Mouse (Mus musculus): ENCODE measurements around the gene Sec14l2. TPM values are rescaled to one million over a fixed set of nuclear protein-coding genes. Genes with fewer than 3 reads are reported as not detected.

Gene Sec14l2
- polyA plus RNA-seq, 3 experiments from 2014 or later = 0.79 to 2.7 (median 1.3) TPM

GRCm38 (mm10) chr11:4047766-4048165, 75.4 kb downstream of the Sec14l2 start:
- ATAC-seq = no peak

Other genes with a start within 250 kb of the Sec14l2 start
- not detected for gene 4921536K21Rik, start 228.3 kb downstream of the Sec14l2 start, polyA plus RNA-seq (2017; shearing (Covaris generic))
- under 1 TPM in 2 of 3 experiments, not detected in 1; 0.21 to 0.32 TPM for gene Dusp18, start 228.2 kb downstream of the Sec14l2 start, polyA plus RNA-seq (2017; shearing (Covaris generic))
- 1 to 10 TPM; 1.3 to 2.3 (median 1.5) TPM for gene Slc35e4, start 208.8 kb downstream of the Sec14l2 start, polyA plus RNA-seq (2017; shearing (Covaris generic))
- 10 to 100 TPM; 11.0 to 29.1 (median 23.6) TPM for gene Tcn2, start 191.3 kb downstream of the Sec14l2 start, polyA plus RNA-seq (2017; shearing (Covaris generic))
- gene Pes1, start 159.4 kb downstream of the Sec14l2 start, polyA plus RNA-seq (2017; shearing (Covaris generic)) = 10 to 100 TPM; 51.8 to 88.6 (median 72.7) TPM
- gene 4930556J24Rik, start 146.6 kb downstream of the Sec14l2 start, polyA plus RNA-seq (2017; shearing (Covaris generic)) = under 1 TPM in 1 of 3 experiments, not detected in 2; 0.50 TPM
- gene Gal3st1, start 139.8 kb downstream of the Sec14l2 start, polyA plus RNA-seq (2017; shearing (Covaris generic)) = not detected
- not detected for gene Sec14l4, start 92.0 kb downstream of the Sec14l2 start, polyA plus RNA-seq (2017; shearing (Covaris generic))
- not detected for gene Sec14l3, start 58.6 kb downstream of the Sec14l2 start, polyA plus RNA-seq (2017; shearing (Covaris generic))
- gene Mtfp1, start 28.0 kb downstream of the Sec14l2 start, polyA plus RNA-seq (2017; shearing (Covaris generic)) = 1 to 10 TPM; 1.1 to 3.8 (median 3.2) TPM
- 10 to 100 TPM in 1 of 3 experiments, 1 to 10 TPM in 2; 7.5 to 10.4 (median 8.4) TPM for gene Rnf215, start 11.8 kb upstream of the Sec14l2 start, polyA plus RNA-seq (2017; shearing (Covaris generic))
- 1 to 10 TPM; 1.5 to 2.9 (median 2.9) TPM for gene Ccdc157, start 36.9 kb upstream of the Sec14l2 start, polyA plus RNA-seq (2017; shearing (Covaris generic))
- 10 to 100 TPM; 54.2 to 71.2 (median 66.6) TPM for gene Sf3a1, start 36.9 kb upstream of the Sec14l2 start, polyA plus RNA-seq (2017; shearing (Covaris generic))
- gene Tbc1d10a, start 63.4 kb upstream of the Sec14l2 start, polyA plus RNA-seq (2017; shearing (Covaris generic)) = 10 to 100 TPM; 14.3 to 20.5 (median 19.0) TPM
- gene Castor1, start 94.8 kb upstream of the Sec14l2 start, polyA plus RNA-seq (2017; shearing (Covaris generic)) = 10 to 100 TPM; 25.7 to 42.0 (median 37.8) TPM
- gene Osm, start 113.0 kb upstream of the Sec14l2 start, polyA plus RNA-seq (2017; shearing (Covaris generic)) = 10 to 100 TPM; 11.2 to 23.6 (median 16.6) TPM
- gene Lif, start 134.1 kb upstream of the Sec14l2 start, polyA plus RNA-seq (2017; shearing (Covaris generic)) = 1 to 10 TPM; 1.9 to 2.6 (median 2.5) TPM

Measured in inflammation-experienced regulatory T-cells, adult 6 months (primary cell).